Mouse (Mus musculus) urinary bladder, postnatal 36 days (tissue): ENCODE data around the gene 4930404N11Rik.

Experiments used
- DNase-seq, 2 experiments: peaks; one replicate each; pipeline ENCODE4 v3.0.0; 2022; ENCODE audit warnings: low spot score in 2 of 2, mixed read lengths in 1 of 2

4930404N11Rik gene

GRCm38 (mm10) chr10:81365672-81366476, at the start of gene 4930404N11Rik:
4930404N11Rik (minus strand) TSS chr10:81365816.
- no peak for DNase-seq

GRCm38 (mm10) chr10:81415146-81415545, 49.5 kb upstream of the 4930404N11Rik start:
- no peak for DNase-seq

GRCm38 (mm10) chr10:81414682-81415081, 49.1 kb upstream of the 4930404N11Rik start:
- no peak for DNase-seq

- DNase-seq, result peak; percentile 74 to 89
These were observed 48.0 kb upstream of the 4930404N11Rik start for GRCm38 (mm10) chr10:81413310-81414261.

- DNase-seq, result no peak
These were observed 47.1 kb upstream of the 4930404N11Rik start for GRCm38 (mm10) chr10:81412586-81413309.

- peak; percentile 56 to 86 for DNase-seq
These were observed 46.1 kb upstream of the 4930404N11Rik start for GRCm38 (mm10) chr10:81411471-81412400.

GRCm38 (mm10) chr10:81410981-81411380, 45.4 kb upstream of the 4930404N11Rik start:
- DNase-seq, result no peak

GRCm38 (mm10) chr10:81410350-81410749, 44.7 kb upstream of the 4930404N11Rik start:
- DNase-seq, result no peak

- DNase-seq, result no peak
These were observed 43.7 kb upstream of the 4930404N11Rik start for GRCm38 (mm10) chr10:81409330-81409729.

- peak; percentile 68 to 82 for DNase-seq
These were observed 43.3 kb upstream of the 4930404N11Rik start for GRCm38 (mm10) chr10:81408871-81409291.

GRCm38 (mm10) chr10:81408424-81408729, 42.8 kb upstream of the 4930404N11Rik start:
- no peak for DNase-seq

- DNase-seq, result peak; percentile 78 to 79
These were observed 42.2 kb upstream of the 4930404N11Rik start for GRCm38 (mm10) chr10:81407539-81408423.

- DNase-seq, result no peak
These were observed 41.2 kb upstream of the 4930404N11Rik start for GRCm38 (mm10) chr10:81406504-81407440.

GRCm38 (mm10) chr10:81405588-81406201, 40.1 kb upstream of the 4930404N11Rik start:
- DNase-seq, result no peak

GRCm38 (mm10) chr10:81404720-81405119, 39.1 kb upstream of the 4930404N11Rik start:
- DNase-seq, result no peak

GRCm38 (mm10) chr10:81404082-81404481, 38.5 kb upstream of the 4930404N11Rik start:
- DNase-seq, result no peak

GRCm38 (mm10) chr10:81403511-81403910, 37.9 kb upstream of the 4930404N11Rik start:
- DNase-seq, result no peak

GRCm38 (mm10) chr10:81402227-81402765, 36.7 kb upstream of the 4930404N11Rik start:
- no peak for DNase-seq
